Mouse (Mus musculus) kidney, postnatal 0 days (tissue): ENCODE data around the gene Cblb. TPM values are rescaled to one million over a fixed set of nuclear protein-coding genes. Genes with fewer than 3 reads are reported as not detected.

Source experiments
- ATAC-seq: fragments of 200-750 bp; cut with Nextera tagmentation; replicated peaks from 2 replicates; pipeline ENCODE4 v1.8.0; 2017; ENCODE audit warnings: low read depth, moderate number of reproducible peaks, moderate TSS enrichment, moderate library complexity; ENCODE audit not compliant: low FRiP score
- DNase-seq: peaks from one replicate; pipeline ENCODE4 v3.0.0-alpha.2; 2016; ENCODE audit warnings: low spot score
- H3K27ac ChIP-seq: fragments of 300-500 bp; sonication (generic); 2 replicates; pipeline ENCODE4 v1.5.1; 2014; ENCODE audit warnings: mild to moderate bottlenecking
- H3K27me3 ChIP-seq: fragments of 300-500 bp; sonication (generic); 2 replicates; pipeline ENCODE4 v1.6.1; 2014; ENCODE audit warnings: low read length, mixed read lengths; ENCODE audit not compliant: insufficient read depth
- H3K36me3 ChIP-seq: fragments of 300-500 bp; sonication (generic); 2 replicates; pipeline ENCODE4 v1.6.1; 2014; ENCODE audit warnings: low read length, mixed read lengths; ENCODE audit not compliant: insufficient read depth
- H3K4me1 ChIP-seq: fragments of 300-500 bp; sonication (generic); replicated peaks from 2 replicates; pipeline ENCODE4 v1.6.1; 2014; ENCODE audit warnings: antibody characterized with exemption, low read length, mixed read lengths; ENCODE audit not compliant: insufficient read depth
- H3K4me2 ChIP-seq: fragments of 300-500 bp; sonication (generic); 2 replicates; pipeline ENCODE4 v1.6.1; 2014; ENCODE audit warnings: mild to moderate bottlenecking, low read length, moderate library complexity, mixed read lengths
- H3K4me3 ChIP-seq: fragments of 300-500 bp; sonication (generic); replicated peaks from 2 replicates; pipeline ENCODE4 v1.5.1; 2014; ENCODE audit warnings: low read depth, low read length
- H3K9ac ChIP-seq: fragments of 300-500 bp; sonication (generic); 2 replicates; pipeline ENCODE4 v1.6.1; 2014; ENCODE audit warnings: low read depth, low read length
- H3K9me3 ChIP-seq: fragments of 300-500 bp; sonication (generic); replicated peaks from 2 replicates; pipeline ENCODE4 v1.6.1; 2016; ENCODE audit warnings: low read length, inconsistent platforms, mixed read lengths
- CTCF ChIP-seq: IDR thresholded peaks from 2 replicates; pipeline ENCODE4 v1.5.1; 2016; ENCODE audit warnings: antibody characterized with exemption, low read depth, mild to moderate bottlenecking, moderate library complexity
- WGBS: fragments of 180-500 bp; shearing (Covaris S2); extraction: QIAGEN DNeasy Blood & Tissue Kit; methylation state at CpG from one replicate; pipeline ENCODE4 v1.1.7; 2014; 5-methylcytosine and 5-hydroxymethylcytosine counted together
- polyA plus RNA-seq: library from polyadenylated mRNA; unstranded; fragments of >200 nt; fragmentation: Nextera tagmentation; extraction: Ambion mirVana; gene quantifications from 2 replicates; pipeline ENCODE4 v1.2.1, GENCODE M21; 2015

The Cblb gene
- polyA plus RNA-seq, 1 experiment from 2014 or later, result 7.1 TPM

DNA sequence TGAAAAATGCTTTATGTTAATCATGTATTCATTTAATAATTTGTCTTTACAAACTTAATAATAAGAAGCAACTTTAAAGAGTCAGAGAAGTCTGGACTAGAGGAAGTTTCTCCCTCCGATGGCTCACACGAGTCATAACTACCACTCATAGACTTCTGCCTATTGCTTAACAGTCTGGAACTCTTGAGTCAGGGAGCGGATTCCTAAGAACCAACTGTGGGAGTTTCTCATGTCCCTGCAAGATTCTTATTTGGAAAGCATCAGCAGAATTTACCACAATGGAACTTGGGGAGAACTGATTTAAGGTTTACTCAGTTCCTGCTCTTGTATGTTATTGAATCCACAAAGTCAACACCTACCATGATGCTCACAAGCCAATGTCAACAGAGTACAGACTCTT, 31.0 kb upstream of the Cblb start:
- no peak overlapping the region for H3K4me2 ChIP-seq

DNA sequence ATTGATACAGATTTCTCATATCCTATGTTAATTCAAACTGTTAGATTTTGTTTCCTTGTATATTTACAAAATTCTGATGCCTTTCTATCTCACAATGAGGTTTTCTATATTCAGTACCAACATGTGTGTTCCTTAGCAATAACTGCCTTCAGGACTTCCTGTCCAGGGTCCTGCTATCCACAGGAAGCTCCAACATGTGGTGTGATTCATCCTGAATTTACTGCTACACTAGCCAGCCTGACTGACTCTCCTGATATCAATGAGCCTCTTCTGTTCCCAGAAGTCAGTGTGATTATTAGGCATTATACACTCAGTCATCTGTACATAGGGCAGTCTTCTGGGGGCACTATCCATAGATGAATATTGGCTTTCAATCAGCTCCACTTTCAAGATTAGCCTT, 30.2 kb upstream of the Cblb start:
- no peak overlapping the region for H3K9ac ChIP-seq
- no peak for TF ChIP-seq CTCF
- H3K36me3 ChIP-seq, result no peaks in the 10 kb centered on the region
- H3K27ac ChIP-seq, result no peak overlapping the region
- H3K4me3 ChIP-seq, result no peak overlapping the region
- H3K4me2 ChIP-seq, result no peak overlapping the region
- ATAC-seq, result no peak
- H3K27me3 ChIP-seq, result no peaks in the 10 kb centered on the region
- peak; percentile 14 for DNase-seq
- H3K9me3 ChIP-seq, result no peaks in the 10 kb centered on the region
- H3K4me1 ChIP-seq, result no peaks in the 10 kb centered on the region

More for the DNA sequence above, 31.0 kb upstream of the Cblb start:
- DNase-seq (no peak), ATAC-seq (no peak)
- H3K27me3 ChIP-seq, result no peaks in the 10 kb centered on the region
- no peaks in the 10 kb centered on the region for H3K9me3 ChIP-seq
- H3K9ac ChIP-seq, result no peak overlapping the region
- H3K27ac ChIP-seq, result no peak overlapping the region
- 75% methylated on average over 3 of the region's 3 CpGs for WGBS
- H3K4me3 ChIP-seq, result no peak overlapping the region
- H3K36me3 ChIP-seq, result no peaks in the 10 kb centered on the region
- TF ChIP-seq CTCF, result no peak
- no peaks in the 10 kb centered on the region for H3K4me1 ChIP-seq

DNA sequence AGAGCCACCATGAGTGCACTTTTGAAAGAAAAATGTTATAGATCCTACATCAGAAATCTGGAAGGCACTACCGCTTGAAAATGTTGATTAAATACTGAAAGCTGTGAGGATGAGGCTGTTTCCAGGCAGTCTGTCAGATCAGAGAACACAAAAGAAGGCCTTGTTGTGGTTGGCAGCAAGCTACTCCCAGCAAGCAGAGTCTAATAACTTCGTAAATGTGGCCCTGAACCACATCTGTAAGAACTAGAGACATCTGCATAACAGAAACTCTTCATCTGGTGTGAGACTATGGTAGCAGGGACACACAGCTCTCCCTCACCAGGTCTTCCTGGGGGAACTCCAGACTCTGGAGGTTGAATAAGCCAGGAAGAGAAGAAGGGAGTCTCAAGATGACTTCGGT, 24.0 kb upstream of the Cblb start:
- ATAC-seq (no peak), DNase-seq (no peak)

DNA sequence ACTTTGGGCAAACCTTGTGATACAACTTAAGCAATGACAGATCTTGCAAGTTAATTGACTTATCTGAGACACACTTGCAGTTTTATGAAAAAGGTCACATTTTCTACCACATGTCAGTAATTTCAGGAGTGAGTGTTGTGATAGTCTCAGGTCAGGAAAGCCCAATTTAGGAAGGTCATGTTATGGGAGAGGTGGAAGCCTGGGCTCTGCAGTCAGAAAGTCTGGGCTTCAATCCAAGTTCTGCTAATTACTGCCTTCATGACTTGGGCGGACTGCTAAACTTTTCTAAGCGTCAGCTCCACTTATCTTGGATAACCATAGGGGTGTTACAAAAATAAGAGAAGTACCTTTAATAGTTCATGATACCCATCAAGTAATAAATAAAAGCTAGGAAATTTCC, 22.6 kb upstream of the Cblb start:
- TF ChIP-seq CTCF, result no peak
- Histone ChIP-seq H3K9me3 (no peaks in the 10 kb centered on the region), H3K4me3 (no peak overlapping the region), H3K4me2 (no peak overlapping the region), H3K27ac (no peak overlapping the region), H3K27me3 (no peaks in the 10 kb centered on the region), H3K9ac (no peak overlapping the region), H3K4me1 (no peaks in the 10 kb centered on the region), H3K36me3 (no peaks in the 10 kb centered on the region)
- DNase-seq, result peak; percentile 64
- 19% methylated on average over 2 of the region's 2 CpGs for WGBS
- no peak for ATAC-seq

More for the DNA sequence above, 24.0 kb upstream of the Cblb start:
- Histone ChIP-seq H3K27ac (no peak overlapping the region), H3K4me2 (no peak overlapping the region), H3K36me3 (no peaks in the 10 kb centered on the region), H3K4me1 (no peaks in the 10 kb centered on the region), H3K27me3 (no peaks in the 10 kb centered on the region), H3K9ac (no peak overlapping the region), H3K4me3 (no peak overlapping the region), H3K9me3 (no peaks in the 10 kb centered on the region)
- no peak for TF ChIP-seq CTCF
- 88% methylated on average over 3 of the region's 3 CpGs for WGBS

DNA sequence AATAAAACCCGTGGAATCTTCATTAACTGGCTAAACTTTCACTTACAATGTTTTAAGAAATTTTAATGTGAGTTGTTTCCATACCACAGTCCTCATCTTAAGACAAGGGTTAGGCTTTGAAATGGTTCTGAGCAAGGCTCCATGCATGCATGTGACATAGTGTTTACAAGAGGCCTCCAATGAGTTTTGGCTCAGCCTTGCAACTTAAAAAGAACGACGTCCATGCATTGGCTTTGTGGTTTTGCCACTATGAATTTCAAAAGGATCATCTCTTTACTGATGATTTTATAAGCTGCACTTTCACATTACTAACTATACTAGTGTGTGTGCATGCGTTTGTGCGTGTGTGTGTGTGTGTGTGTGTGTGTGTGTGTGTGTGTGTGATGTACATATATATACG, 21.6 kb upstream of the Cblb start:
- WGBS, result 82% methylated on average over 6 of the region's 6 CpGs
- H3K9me3 ChIP-seq, result no peaks in the 10 kb centered on the region
- H3K36me3 ChIP-seq, result no peaks in the 10 kb centered on the region
- no peak overlapping the region for H3K27ac ChIP-seq
- no peak overlapping the region for H3K9ac ChIP-seq
- no peak overlapping the region for H3K4me3 ChIP-seq
- no peak for ATAC-seq
- no peak overlapping the region for H3K4me2 ChIP-seq
- TF ChIP-seq CTCF, result no peak
- no peak for DNase-seq
- no peaks in the 10 kb centered on the region for H3K27me3 ChIP-seq
- H3K4me1 ChIP-seq, result no peaks in the 10 kb centered on the region

DNA sequence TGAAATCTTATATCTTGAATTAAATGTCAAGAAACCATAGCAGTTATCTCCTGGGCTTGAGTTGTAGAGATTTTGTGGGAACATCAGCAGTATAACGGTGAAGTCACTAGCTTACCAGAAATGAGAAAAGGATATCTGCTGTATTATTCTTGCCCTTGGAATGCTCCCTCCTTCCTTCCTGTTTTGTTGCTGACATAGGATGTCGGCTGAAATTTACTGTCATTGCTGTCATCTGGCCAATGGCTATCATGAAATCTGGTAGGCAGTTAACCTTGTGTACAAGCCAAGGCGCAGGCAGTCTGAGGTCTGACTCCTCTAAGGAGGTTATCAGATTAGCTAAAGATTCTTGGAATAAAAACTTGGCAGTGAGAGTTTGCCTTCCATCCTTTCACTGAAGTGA, 18.0 kb upstream of the Cblb start:
- Histone ChIP-seq H3K36me3 (no peaks in the 10 kb centered on the region), H3K9ac (no peak overlapping the region), H3K4me3 (no peak overlapping the region), H3K9me3 (no peaks in the 10 kb centered on the region), H3K27me3 (no peaks in the 10 kb centered on the region), H3K4me2 (no peak overlapping the region), H3K27ac (no peak overlapping the region), H3K4me1 (no peaks in the 10 kb centered on the region)
- TF ChIP-seq CTCF, result no peak
- WGBS, result 42% methylated on average over 3 of the region's 3 CpGs
- no peak for ATAC-seq
- DNase-seq, result peak; percentile 74

DNA sequence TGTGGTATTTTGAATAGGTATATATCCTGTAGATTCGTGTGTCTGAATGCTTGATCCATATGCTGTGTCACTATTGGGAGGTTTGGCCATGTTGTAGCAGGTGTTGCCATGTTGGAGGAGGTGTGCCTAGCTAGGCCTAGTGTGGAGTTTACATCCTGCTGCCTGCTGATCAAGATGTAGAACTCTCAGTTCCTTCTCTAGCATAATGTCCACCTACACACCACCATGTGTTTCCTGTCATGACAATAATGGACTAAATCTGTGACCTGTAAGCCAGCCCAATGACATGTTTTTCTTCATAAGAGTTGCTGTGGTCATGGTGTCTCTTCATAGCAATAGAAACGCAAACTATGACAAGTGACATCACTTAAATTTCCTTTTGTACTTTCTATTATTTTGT, 17.2 kb upstream of the Cblb start:
- H3K4me3 ChIP-seq, result no peak overlapping the region
- no peak for TF ChIP-seq CTCF
- no peak for DNase-seq
- no peaks in the 10 kb centered on the region for H3K9me3 ChIP-seq
- ATAC-seq, result no peak
- 88% methylated on average over 2 of the region's 2 CpGs for WGBS
- H3K27ac ChIP-seq, result no peak overlapping the region
- H3K9ac ChIP-seq, result no peak overlapping the region
- H3K36me3 ChIP-seq, result no peaks in the 10 kb centered on the region
- H3K4me1 ChIP-seq, result no peaks in the 10 kb centered on the region
- no peak overlapping the region for H3K4me2 ChIP-seq
- H3K27me3 ChIP-seq, result no peaks in the 10 kb centered on the region
